Mouse (Mus musculus): ENCODE measurements around the gene Rpl23. TPM values are rescaled to one million over a fixed set of nuclear protein-coding genes. Genes with fewer than 3 reads are reported as not detected.

The Rpl23 gene
- polyA plus RNA-seq, 1 experiment from 2014 or later: 449 TPM

Small RNA genes within 50 kb of the gene (microRNA-seq; reads per million reads assigned to microRNA genes)
- gene Mir8102: not detected

Other genes starting within 250 kb of the Rpl23 start
- gene Srcin1, start 206.3 kb downstream of the Rpl23 start, polyA plus RNA-seq (2016; fragmentation: Nextera tagmentation; extraction: Ambion mirVana): 0.91 and 1.1 TPM in 2 replicates
- gene Epop, start 152.7 kb downstream of the Rpl23 start, polyA plus RNA-seq (2016; fragmentation: Nextera tagmentation; extraction: Ambion mirVana): 11.4 and 11.6 TPM in 2 replicates
- gene Mllt6, start 119.0 kb downstream of the Rpl23 start, polyA plus RNA-seq (2016; fragmentation: Nextera tagmentation; extraction: Ambion mirVana): 1.5 and 2.5 TPM in 2 replicates
- gene Cisd3, start 96.6 kb downstream of the Rpl23 start, polyA plus RNA-seq (2016; fragmentation: Nextera tagmentation; extraction: Ambion mirVana): 17.0 and 21.7 TPM in 2 replicates
- gene Pcgf2, start 81.9 kb downstream of the Rpl23 start, polyA plus RNA-seq (2016; fragmentation: Nextera tagmentation; extraction: Ambion mirVana): 18.4 and 20.9 TPM in 2 replicates
- gene Psmb3, start 79.0 kb downstream of the Rpl23 start, polyA plus RNA-seq (2016; fragmentation: Nextera tagmentation; extraction: Ambion mirVana): 627 and 634 TPM in 2 replicates
- gene Pip4k2b, start 37.7 kb downstream of the Rpl23 start, polyA plus RNA-seq (2016; fragmentation: Nextera tagmentation; extraction: Ambion mirVana): 1.3 and 2.1 TPM in 2 replicates
- 20.3 and 22.0 TPM in 2 replicates for gene Cwc25, start 15.9 kb downstream of the Rpl23 start, polyA plus RNA-seq (2016; fragmentation: Nextera tagmentation; extraction: Ambion mirVana)
- 0.73 TPM in 1 of 2 replicates, not detected in the other for gene 1700001P01Rik, start 6.5 kb downstream of the Rpl23 start, polyA plus RNA-seq (2016; fragmentation: Nextera tagmentation; extraction: Ambion mirVana)
- gene Lasp1, start 16.6 kb upstream of the Rpl23 start, polyA plus RNA-seq (2016; fragmentation: Nextera tagmentation; extraction: Ambion mirVana): 85.5 and 87.3 TPM in 2 replicates
- 13.3 and 15.9 TPM in 2 replicates for gene B230217C12Rik, start 58.3 kb upstream of the Rpl23 start, polyA plus RNA-seq (2016; fragmentation: Nextera tagmentation; extraction: Ambion mirVana)
- 0.64 and 0.91 TPM in 2 replicates for gene Fbxo47, start 101.7 kb upstream of the Rpl23 start, polyA plus RNA-seq (2016; fragmentation: Nextera tagmentation; extraction: Ambion mirVana)
- 0.11 and 0.16 TPM in 2 replicates for gene Plxdc1, start 204.0 kb upstream of the Rpl23 start, polyA plus RNA-seq (2016; fragmentation: Nextera tagmentation; extraction: Ambion mirVana)
- 15.2 and 17.6 TPM in 2 replicates for gene Arl5c, start 213.7 kb upstream of the Rpl23 start, polyA plus RNA-seq (2016; fragmentation: Nextera tagmentation; extraction: Ambion mirVana)
- gene Cacnb1, start 240.6 kb upstream of the Rpl23 start, polyA plus RNA-seq (2016; fragmentation: Nextera tagmentation; extraction: Ambion mirVana): 5.3 and 6.0 TPM in 2 replicates
- 1,192 and 1,195 TPM in 2 replicates for gene Rpl19, start 244.3 kb upstream of the Rpl23 start, polyA plus RNA-seq (2016; fragmentation: Nextera tagmentation; extraction: Ambion mirVana)